Mouse (Mus musculus) natural killer cell, adult 2 months (primary cell): ENCODE data around the gene Ctxn1.

Source experiments
- DNase-seq, 2 experiments: peaks; one replicate each; pipeline ENCODE4 v3.0.0; 2022; ENCODE audit warnings: low spot score in 2 of 2

The Ctxn1 gene

GRCm38 (mm10) chr8:4250306-4250970 lies 8.6 kb downstream of the Ctxn1 start:
- DNase-seq, result peak; percentile 72 to 85

GRCm38 (mm10) chr8:4249213-4249612 lies 9.9 kb downstream of the Ctxn1 start:
- DNase-seq, result peak in 1 of 2 experiments; percentile 2

- no peak for DNase-seq
Observed at GRCm38 (mm10) chr8:4247951-4248540, 11.0 kb downstream of the Ctxn1 start, which contains the start of gene Tgfbr3l. Gene Tgfbr3l, plus strand, starts transcription at chr8:4248214.

GRCm38 (mm10) chr8:4247241-4247640 lies 11.8 kb downstream of the Ctxn1 start:
- DNase-seq, result no peak

- DNase-seq, result no peak
Observed at GRCm38 (mm10) chr8:4245737-4246136, 13.3 kb downstream of the Ctxn1 start.

- no peak for DNase-seq
Observed at GRCm38 (mm10) chr8:4245061-4245460, 14.0 kb downstream of the Ctxn1 start.

GRCm38 (mm10) chr8:4239193-4239890 lies 19.7 kb downstream of the Ctxn1 start:
- no peak for DNase-seq

- peak; percentile 99 to 100 for DNase-seq
Observed at GRCm38 (mm10) chr8:4238434-4239192, 20.5 kb downstream of the Ctxn1 start, which contains the start of the genes Map2k7 and Gm49320. Gene Map2k7, plus strand, starts transcription at chr8:4238740. Gene Gm49320, plus strand, starts transcription at chr8:4238865.

- no peak for DNase-seq
Observed at GRCm38 (mm10) chr8:4237814-4238433, 21.1 kb downstream of the Ctxn1 start.

GRCm38 (mm10) chr8:4230612-4231351 lies 28.3 kb downstream of the Ctxn1 start:
- no peak for DNase-seq

GRCm38 (mm10) chr8:4229784-4230183 lies 29.3 kb downstream of the Ctxn1 start:
- DNase-seq, result no peak

- no peak for DNase-seq
Observed at GRCm38 (mm10) chr8:4227919-4228318, 31.2 kb downstream of the Ctxn1 start.

GRCm38 (mm10) chr8:4226739-4227347 lies 32.2 kb downstream of the Ctxn1 start, which contains the start of gene Lrrc8e:
Gene Lrrc8e, plus strand, starts transcription at chr8:4226827.
- DNase-seq, result no peak

GRCm38 (mm10) chr8:4226323-4226722 lies 32.8 kb downstream of the Ctxn1 start:
- no peak for DNase-seq

- no peak for DNase-seq
Observed at GRCm38 (mm10) chr8:4222059-4222458, 37.0 kb downstream of the Ctxn1 start.

- no peak for DNase-seq
Observed at GRCm38 (mm10) chr8:4219617-4220016, 39.5 kb downstream of the Ctxn1 start.

- no peak for DNase-seq
Observed at GRCm38 (mm10) chr8:4216791-4217621, 42.1 kb downstream of the Ctxn1 start, which contains the start of gene Prr36. Gene Prr36, minus strand, starts transcription at chr8:4217459.

GRCm38 (mm10) chr8:4216296-4216695 lies 42.8 kb downstream of the Ctxn1 start:
- no peak for DNase-seq
